Mouse (Mus musculus): Measurements from ENCODE around the gene Snf8. TPM values are rescaled to one million over a fixed set of nuclear protein-coding genes. Genes with fewer than 3 reads are reported as not detected.
A peak's percentile ranks its signal among the peaks of the same experiment; 100 is the strongest.

Snf8 gene
- polyA plus RNA-seq, 1 experiment from 2014 or later = 87.0 TPM

DNA sequence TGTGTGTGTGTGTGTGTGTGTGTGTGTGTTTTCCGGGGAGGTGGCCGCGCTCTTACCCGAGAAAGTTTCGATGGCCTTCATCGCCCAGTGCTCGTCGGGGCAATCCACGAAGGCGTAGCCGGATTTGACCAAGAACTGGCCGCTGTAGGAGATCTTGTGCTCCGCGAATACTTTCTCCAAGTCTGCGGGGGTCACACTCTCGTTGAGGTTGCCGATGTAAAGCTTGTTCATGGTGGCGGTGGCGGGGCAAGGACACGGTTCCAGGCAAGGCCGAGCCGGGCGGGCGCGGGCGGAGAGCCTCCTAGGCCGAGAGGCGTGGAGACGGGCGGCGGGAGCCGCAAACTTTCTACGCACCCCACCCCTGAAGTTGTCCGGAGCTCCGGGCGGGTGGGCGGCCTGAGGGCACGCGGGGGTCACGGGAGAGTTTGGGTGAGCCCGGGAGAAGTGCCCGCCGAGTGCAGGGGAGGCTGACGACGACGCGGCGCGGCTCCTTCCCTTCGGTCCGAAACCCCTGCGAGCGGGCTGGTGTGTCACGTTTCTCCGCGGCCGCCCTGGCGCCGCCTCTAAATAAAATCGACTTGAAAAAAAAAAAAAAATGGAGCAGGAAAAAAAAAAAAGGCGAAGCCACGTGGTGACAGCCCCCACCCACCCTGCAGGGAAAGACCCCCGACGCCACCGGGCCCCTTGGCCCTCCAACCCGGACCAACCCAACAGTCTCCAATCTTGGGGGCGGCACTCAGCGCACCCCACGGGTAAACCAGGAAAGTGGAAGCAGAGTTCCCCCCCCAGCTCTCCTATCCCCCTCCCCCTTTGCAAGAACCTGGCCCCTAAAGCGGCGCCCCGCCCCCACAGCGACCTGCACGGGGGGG, 29.0 kb upstream of the Snf8 start, which contains the start of gene Igf2bp1:
Gene Igf2bp1 (minus strand): TSS at position 538 of the 869 bp plus-strand sequence.
- peaks cover 19% of the 10 kb centered on the region for H3K27me3 ChIP-seq
- ATAC-seq (ENCODE audit: low read depth) (peak; percentile 56), DNase-seq (peak; percentile 56)
- H3K4me3 ChIP-seq (replicated peaks) = peak within 1 kb of the TSS; percentile 82
- H3K9ac ChIP-seq = peak within 1 kb of the TSS; percentile 89
- peak within 1 kb of the TSS; percentile 86 for H3K27ac ChIP-seq
- under 1% methylated on average over 67 of the region's 74 CpGs for WGBS (ENCODE audit: insufficient replicate concordance)
- H3K9me3 ChIP-seq (replicated peaks) = no peaks in the 10 kb centered on the region
- H3K36me3 ChIP-seq = peaks cover 2% of the 10 kb centered on the region; the same call in 1 of the 2 replicates
- H3K4me2 ChIP-seq = peak within 1 kb of the TSS; percentile 98
- H3K4me1 ChIP-seq (replicated peaks) = peaks cover 73% of the 10 kb centered on the region

DNA sequence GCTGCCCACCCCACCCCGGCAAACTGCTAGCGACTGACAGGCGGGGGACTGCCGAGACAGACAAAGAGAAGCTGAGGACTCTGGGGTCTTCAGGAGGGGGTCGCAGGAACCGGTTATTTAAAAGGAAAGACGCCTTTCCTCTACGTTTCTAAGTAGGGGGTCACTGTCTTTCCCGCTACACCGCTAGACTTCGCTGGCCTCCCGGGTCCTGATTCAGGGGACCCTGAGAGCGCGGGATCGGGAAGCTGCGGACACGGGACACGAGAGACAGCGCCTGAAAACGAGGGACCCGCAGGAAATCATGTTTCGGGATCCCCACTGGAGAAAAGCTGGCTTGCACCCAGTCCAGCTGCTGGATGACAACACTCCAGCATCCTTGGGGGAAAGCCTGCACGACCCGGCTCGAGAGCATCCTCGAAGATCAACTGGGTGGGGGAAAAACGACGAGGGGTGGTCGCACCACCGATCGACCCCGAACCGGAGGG, 28.3 kb upstream of the Snf8 start:
- Histone ChIP-seq H3K27ac (peak overlapping the region; percentile 86), H3K36me3 (no peaks in the 10 kb centered on the region), H3K9ac (peak overlapping the region; percentile 89), H3K27me3 (peaks cover 19% of the 10 kb centered on the region), H3K4me3 (replicated peaks) (peak overlapping the region; percentile 82), H3K9me3 (replicated peaks) (no peaks in the 10 kb centered on the region), H3K4me1 (replicated peaks) (peaks cover 71% of the 10 kb centered on the region), H3K4me2 (peak overlapping the region; percentile 98)
- no peak; the same call in 1 of the 2 replicates for ATAC-seq (ENCODE audit: low read depth)
- peak; percentile 30 for DNase-seq
- under 1% methylated on average over 33 of the region's 33 CpGs for WGBS (ENCODE audit: insufficient replicate concordance)

DNA sequence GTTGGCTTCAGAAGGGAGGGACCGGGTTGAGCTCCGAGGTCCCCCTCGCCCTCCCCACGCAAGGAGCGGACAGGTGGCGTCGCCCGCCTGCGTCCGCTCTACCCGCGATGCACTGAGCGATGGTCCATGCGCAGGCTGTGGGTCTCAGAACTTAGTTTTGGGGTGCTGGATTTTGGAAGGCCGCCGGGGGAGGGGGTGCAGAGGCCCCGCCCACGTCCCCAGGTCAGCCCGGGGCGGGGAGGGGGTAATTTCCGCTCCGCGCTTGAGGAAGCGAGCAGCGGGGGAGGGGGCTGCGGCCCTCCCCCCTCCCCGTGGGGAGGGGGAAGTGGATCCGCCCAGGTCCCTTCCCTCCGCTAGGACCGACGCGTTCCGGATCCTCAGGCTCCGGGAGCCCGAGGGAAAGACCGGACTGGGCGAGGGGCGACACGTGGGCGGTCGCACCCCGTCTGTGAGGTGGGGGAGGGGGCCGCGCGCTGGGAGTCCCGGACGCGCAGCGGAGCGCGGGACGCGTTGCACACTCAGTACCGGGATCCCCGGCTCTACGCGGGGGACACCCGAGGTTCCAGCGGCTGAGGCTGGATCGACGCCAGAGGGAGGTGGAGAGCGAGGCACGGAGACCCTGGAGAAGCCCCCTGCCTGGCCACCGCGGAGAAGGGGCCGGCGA, 27.7 kb upstream of the Snf8 start:
- Histone ChIP-seq H3K27me3 (peaks cover 19% of the 10 kb centered on the region), H3K4me3 (replicated peaks) (peak overlapping the region; percentile 82), H3K4me1 (replicated peaks) (peaks cover 66% of the 10 kb centered on the region), H3K36me3 (no peaks in the 10 kb centered on the region), H3K9me3 (replicated peaks) (no peaks in the 10 kb centered on the region), H3K9ac (peak overlapping the region; percentile 89), H3K4me2 (peak overlapping the region; percentile 98), H3K27ac (peak overlapping the region; percentile 86)
- ATAC-seq (ENCODE audit: low read depth) (peak; percentile 43), DNase-seq (peak; percentile 43)
- WGBS (ENCODE audit: insufficient replicate concordance) = under 1% methylated on average over 66 of the region's 67 CpGs

DNA sequence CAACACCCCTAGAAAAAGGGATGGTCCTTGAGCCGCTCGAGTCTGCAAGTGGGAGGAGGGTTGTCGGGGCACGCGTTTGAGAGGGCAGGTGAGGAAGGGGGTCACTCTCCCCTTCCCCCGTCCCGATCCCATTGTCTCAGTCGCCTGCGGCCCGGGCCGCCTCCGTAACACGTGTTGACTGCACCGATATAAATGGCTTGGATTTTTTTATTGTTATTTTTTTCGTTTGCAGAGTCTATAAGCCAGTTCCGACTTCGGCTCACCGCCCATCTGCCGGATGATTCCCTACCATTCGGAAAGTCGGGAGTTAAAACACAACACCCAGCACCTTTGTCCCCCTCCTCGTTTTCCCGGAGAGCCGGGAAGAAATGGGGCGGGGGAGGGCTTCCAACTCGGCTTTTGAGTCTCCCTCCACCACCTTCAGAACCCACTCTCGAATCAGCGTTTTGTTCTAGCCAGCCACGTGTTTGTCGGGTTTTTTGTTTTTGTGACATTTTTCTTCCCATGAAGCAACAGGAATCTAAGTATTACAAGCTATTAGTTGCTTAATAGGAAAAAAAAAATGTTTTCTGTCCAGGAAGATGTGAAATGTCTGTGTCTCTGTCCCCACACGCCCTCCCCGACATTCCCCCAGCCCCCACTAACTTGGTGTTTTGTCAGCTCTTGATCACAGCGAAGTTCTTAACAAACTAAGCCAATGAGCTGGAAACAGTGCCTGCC, 27.0 kb upstream of the Snf8 start:
- DNase-seq = no peak
- Histone ChIP-seq H3K36me3 (no peaks in the 10 kb centered on the region), H3K9me3 (replicated peaks) (no peaks in the 10 kb centered on the region), H3K4me3 (replicated peaks) (peak overlapping the region; percentile 82), H3K4me2 (peak overlapping the region; percentile 98), H3K27me3 (peaks cover 19% of the 10 kb centered on the region), H3K9ac (peak overlapping the region; percentile 89), H3K4me1 (replicated peaks) (peaks cover 62% of the 10 kb centered on the region), H3K27ac (peak overlapping the region; percentile 86)
- ATAC-seq (ENCODE audit: low read depth) = peak; percentile 13; the same call in 1 of the 2 replicates
- WGBS (ENCODE audit: insufficient replicate concordance) = under 1% methylated on average over 33 of the region's 33 CpGs

DNA sequence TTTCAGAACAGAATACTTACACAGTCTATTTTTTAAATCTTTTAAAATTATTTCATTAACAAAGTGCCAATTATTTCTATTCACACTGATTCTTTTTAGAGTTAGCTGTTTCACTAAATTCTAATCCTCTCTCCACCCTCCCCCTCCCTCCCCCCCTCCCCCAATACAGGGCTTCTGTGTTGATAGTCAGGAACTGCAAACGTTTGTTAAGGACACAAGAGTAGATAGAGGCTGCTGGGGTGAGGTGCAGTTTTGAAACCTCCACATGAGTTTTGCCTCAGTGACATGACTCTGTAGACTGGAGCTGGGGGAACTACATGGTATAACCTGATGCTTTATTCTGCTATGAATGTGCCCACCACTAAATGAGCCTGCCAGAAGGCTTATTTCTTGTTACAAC, 25.9 kb upstream of the Snf8 start:
- Histone ChIP-seq H3K9ac (no peak overlapping the region), H3K4me2 (no peak overlapping the region), H3K36me3 (no peaks in the 10 kb centered on the region), H3K4me3 (replicated peaks) (no peak overlapping the region), H3K9me3 (replicated peaks) (no peaks in the 10 kb centered on the region), H3K27me3 (peaks cover 19% of the 10 kb centered on the region), H3K27ac (peak overlapping the region; percentile 53), H3K4me1 (replicated peaks) (peaks cover 53% of the 10 kb centered on the region)
- DNase-seq (no peak), ATAC-seq (ENCODE audit: low read depth) (peak; percentile 52)
- WGBS (ENCODE audit: insufficient replicate concordance) = 0% methylated on average over 1 of the region's 1 CpGs

DNA sequence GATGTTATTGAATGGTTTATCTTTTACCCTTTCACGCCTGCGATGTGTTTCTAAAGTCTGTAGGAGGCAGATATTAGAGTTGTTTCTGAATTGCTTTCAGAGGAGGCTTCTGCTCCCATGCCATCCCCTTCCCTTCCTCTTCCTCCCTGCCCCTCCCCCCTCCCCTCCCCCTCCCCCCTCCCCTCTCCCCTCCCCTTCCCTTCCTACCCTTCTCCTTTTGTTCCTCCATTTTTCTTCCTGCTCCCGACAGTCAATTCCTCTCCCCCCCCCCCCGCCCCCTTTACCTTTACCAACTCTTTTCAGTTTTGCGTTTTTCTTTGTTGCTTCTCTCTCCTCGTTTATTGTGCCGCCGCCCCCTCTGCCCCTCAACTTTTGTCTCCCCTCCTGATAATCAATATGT, 22.7 kb upstream of the Snf8 start:
- ATAC-seq (ENCODE audit: low read depth) = no peak
- H3K36me3 ChIP-seq = no peaks in the 10 kb centered on the region
- 3% methylated on average over 6 of the region's 8 CpGs for WGBS (ENCODE audit: insufficient replicate concordance)
- no peak overlapping the region for H3K9ac ChIP-seq
- H3K9me3 ChIP-seq (replicated peaks) = no peaks in the 10 kb centered on the region
- no peak overlapping the region for H3K4me3 ChIP-seq (replicated peaks)
- peaks cover 11% of the 10 kb centered on the region for H3K27me3 ChIP-seq
- no peak overlapping the region for H3K27ac ChIP-seq
- DNase-seq = no peak
- H3K4me1 ChIP-seq (replicated peaks) = peaks cover 28% of the 10 kb centered on the region
- peak overlapping the region; percentile 42 for H3K4me2 ChIP-seq

DNA sequence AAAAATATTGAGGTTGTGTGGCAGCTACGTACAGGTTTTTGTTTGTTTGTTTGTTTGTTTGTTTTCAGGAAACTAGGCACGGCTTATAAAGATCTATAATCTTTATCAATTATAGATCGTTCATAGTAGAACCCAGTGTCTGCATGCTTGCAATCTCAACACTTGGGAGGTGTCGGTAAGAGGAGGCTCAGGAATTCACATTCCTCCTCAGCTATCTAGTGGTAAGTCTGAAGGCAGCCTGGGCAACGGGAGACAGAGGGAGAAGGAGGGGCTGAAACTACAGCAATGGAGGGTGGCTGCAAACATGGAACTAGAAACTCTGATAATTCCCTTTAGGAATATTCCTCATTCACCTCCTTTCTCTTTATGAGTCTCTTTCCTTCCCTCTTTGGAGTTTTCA, 19.3 kb upstream of the Snf8 start:
- WGBS (ENCODE audit: insufficient replicate concordance) = 46% methylated on average over 5 of the region's 5 CpGs
- no peaks in the 10 kb centered on the region for H3K36me3 ChIP-seq

DNA sequence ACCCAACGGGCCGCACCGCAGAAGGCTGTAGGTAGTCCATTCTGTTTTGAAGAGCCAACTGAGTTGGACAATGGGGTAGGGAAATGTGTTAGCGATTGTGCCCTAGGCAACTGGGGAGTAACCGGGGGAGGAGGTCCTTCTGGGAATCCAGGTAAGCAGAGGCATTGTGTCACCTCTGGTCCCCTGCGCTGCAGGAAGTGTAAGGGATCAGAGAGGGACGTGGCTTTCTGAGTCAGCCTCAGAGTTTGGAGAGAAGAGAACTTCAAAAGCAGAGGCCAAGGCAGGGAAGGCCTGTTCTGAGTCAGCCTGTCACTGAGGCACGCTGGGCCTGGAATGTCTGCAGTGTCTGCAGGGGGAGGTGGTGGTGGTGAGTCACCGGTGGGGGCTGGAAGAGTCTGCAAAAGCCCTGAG, 16.7 kb upstream of the Snf8 start:
- Histone ChIP-seq H3K27ac (no peak overlapping the region), H3K9ac (no peak overlapping the region), H3K27me3 (no peaks in the 10 kb centered on the region), H3K4me2 (no peak overlapping the region), H3K9me3 (replicated peaks) (no peaks in the 10 kb centered on the region), H3K4me3 (replicated peaks) (no peak overlapping the region), H3K4me1 (replicated peaks) (no peaks in the 10 kb centered on the region), H3K36me3 (no peaks in the 10 kb centered on the region)
- ATAC-seq (ENCODE audit: low read depth) (no peak), DNase-seq (no peak)
- 50% methylated on average over 9 of the region's 9 CpGs for WGBS (ENCODE audit: insufficient replicate concordance)

More for the DNA sequence above, 19.3 kb upstream of the Snf8 start:
- Histone ChIP-seq H3K27ac (no peak overlapping the region), H3K27me3 (no peaks in the 10 kb centered on the region), H3K4me2 (no peak overlapping the region), H3K9me3 (replicated peaks) (no peaks in the 10 kb centered on the region), H3K4me3 (replicated peaks) (no peak overlapping the region), H3K4me1 (replicated peaks) (peaks cover 9% of the 10 kb centered on the region), H3K9ac (no peak overlapping the region)
- no peak for DNase-seq
- ATAC-seq (ENCODE audit: low read depth) = no peak

DNA sequence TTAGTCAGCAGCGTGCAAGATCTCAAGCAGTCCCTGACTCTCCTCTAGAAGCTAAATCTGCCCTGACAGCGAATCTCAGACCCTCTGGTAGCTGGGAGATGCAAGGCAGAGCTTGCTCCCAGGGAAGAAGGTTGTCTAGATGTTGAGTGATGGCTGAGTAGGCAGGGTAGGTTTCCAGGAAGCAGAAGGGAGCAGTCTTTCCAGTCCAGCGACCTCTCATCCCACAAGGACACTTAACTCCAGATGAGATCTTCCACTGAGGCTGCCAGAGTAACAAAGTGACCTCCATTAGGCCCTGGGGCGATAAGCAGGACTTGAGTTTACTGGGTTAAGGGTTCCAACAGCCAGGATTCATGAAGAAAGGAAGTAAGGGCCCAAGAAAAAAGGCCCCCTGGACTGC, 14.1 kb upstream of the Snf8 start:
- Histone ChIP-seq H3K4me3 (replicated peaks) (no peak overlapping the region), H3K9ac (no peak overlapping the region), H3K27me3 (no peaks in the 10 kb centered on the region), H3K9me3 (replicated peaks) (no peaks in the 10 kb centered on the region), H3K4me2 (no peak overlapping the region), H3K36me3 (no peaks in the 10 kb centered on the region), H3K27ac (no peak overlapping the region), H3K4me1 (replicated peaks) (peaks cover 8% of the 10 kb centered on the region)
- ATAC-seq (ENCODE audit: low read depth) (no peak), DNase-seq (no peak)
- WGBS (ENCODE audit: insufficient replicate concordance) = 52% methylated on average over 4 of the region's 4 CpGs

DNA sequence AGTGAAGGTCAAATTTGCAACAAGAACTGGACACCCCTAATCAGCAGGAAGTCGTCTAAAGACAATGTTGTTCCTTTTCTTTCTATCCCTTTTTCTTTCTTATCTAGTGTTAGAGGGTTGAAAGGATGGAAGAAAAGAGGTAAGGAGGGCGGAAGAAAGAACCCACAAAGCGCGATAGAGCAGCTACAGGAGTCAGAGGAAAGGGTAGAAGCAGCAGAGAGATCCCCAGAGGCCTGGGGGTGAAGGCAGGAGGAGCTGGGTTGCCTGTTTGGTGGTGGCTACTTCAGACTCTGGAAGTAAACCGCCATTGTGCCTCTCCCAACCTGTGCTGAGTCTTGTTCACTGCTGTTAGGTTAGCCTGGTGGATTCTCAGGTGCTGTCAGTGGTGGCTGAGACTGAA, 6.6 kb upstream of the Snf8 start:
- Histone ChIP-seq H3K27me3 (no peaks in the 10 kb centered on the region), H3K27ac (no peak overlapping the region), H3K36me3 (no peaks in the 10 kb centered on the region), H3K4me2 (no peak overlapping the region), H3K4me3 (replicated peaks) (no peak overlapping the region), H3K4me1 (replicated peaks) (peaks cover 16% of the 10 kb centered on the region), H3K9me3 (replicated peaks) (no peaks in the 10 kb centered on the region), H3K9ac (no peak overlapping the region)
- DNase-seq (no peak), ATAC-seq (ENCODE audit: low read depth) (no peak)
- 19% methylated on average over 5 of the region's 5 CpGs for WGBS (ENCODE audit: insufficient replicate concordance)

DNA sequence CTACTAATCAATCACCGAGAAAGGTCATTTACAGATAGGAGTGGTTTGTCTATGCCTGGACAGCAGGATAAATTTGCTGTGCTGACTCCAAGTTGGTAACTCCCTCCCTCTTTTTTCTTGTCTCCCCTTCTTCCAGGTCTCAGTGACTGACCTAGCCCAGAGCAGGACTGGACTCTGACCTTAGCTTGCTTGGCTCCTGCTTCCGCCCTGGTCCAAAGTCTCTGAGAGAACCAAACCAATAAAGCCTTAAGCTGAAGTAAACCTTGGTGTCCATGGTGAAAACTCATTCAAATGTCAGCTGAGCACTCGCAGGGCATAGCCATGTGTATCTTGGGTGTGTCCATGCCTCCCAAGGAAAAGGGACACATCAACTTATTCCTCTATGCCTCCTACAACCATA, 4.1 kb upstream of the Snf8 start:
- Histone ChIP-seq H3K36me3 (no peaks in the 10 kb centered on the region), H3K4me2 (no peak overlapping the region), H3K27ac (no peak overlapping the region), H3K9ac (no peak overlapping the region), H3K4me1 (replicated peaks) (peaks cover 21% of the 10 kb centered on the region), H3K4me3 (replicated peaks) (no peak overlapping the region), H3K9me3 (replicated peaks) (no peaks in the 10 kb centered on the region), H3K27me3 (no peaks in the 10 kb centered on the region)
- no peak for DNase-seq
- ATAC-seq (ENCODE audit: low read depth) = no peak
- WGBS (ENCODE audit: insufficient replicate concordance) = 80% methylated on average over 3 of the region's 3 CpGs

Measured in liver, embryonic 13.5 days (tissue).